Mouse (Mus musculus): Measurements from ENCODE around the gene Nxph1. TPM values are rescaled to one million over a fixed set of nuclear protein-coding genes. Genes with fewer than 3 reads are reported as not detected.

Nxph1 gene
- polyA plus RNA-seq, 1 experiment from 2014 or later, result 3.6 TPM

DNA sequence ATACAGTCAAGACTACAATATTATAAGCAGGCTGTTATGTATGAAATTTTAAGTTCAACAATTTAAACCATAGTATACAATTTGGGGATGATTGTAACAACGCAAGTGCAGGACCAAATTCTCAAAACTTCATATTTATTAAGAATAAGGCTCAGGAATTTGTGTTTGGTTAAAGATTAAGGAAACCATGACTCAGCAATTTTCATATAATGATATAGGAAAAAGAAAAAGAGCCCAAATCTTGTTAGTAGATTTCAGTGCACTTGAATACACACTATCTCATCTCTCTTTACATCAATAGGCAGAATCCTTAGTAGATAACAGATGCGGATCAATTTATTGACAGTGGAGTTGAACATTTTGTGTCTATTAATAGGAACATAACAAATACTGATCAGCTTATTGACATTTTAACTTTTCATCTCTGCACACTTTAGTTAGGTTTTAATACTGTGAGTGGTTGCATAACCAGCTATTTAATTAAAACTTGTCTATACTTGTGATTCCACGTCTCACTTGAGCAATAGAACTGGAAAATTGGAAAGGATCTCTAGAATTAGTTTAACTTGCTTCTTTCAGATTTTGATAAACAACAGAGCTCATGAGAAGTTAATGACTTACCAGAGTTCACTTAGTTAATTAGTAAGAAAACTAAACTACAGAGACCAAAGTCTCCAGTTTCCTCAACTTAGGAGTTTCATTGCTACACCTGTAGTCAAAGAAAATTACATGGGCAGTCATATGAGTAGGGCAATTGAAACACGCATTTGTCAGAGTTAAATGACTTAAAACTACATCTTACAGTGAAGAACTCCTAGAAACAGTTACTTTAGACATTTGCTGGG is 113.3 kb downstream of the Nxph1 start:
- H3K4me3 ChIP-seq (replicated peaks), result no peak overlapping the region
- 81% methylated on average over 4 of the region's 4 CpGs for WGBS
- no peaks in the 10 kb centered on the region for H3K36me3 ChIP-seq
- no peaks in the 10 kb centered on the region for H3K9me3 ChIP-seq (replicated peaks)
- H3K27me3 ChIP-seq, result no peaks in the 10 kb centered on the region
- H3K4me1 ChIP-seq, result no peaks in the 10 kb centered on the region
- no peak for ATAC-seq (ENCODE audit: insufficient number of reproducible peaks, low FRiP score, low TSS enrichment, low read depth)
- H3K4me2 ChIP-seq (replicated peaks), result no peak overlapping the region
- no peak overlapping the region for H3K27ac ChIP-seq (replicated peaks)
- no peak overlapping the region for H3K9ac ChIP-seq

DNA sequence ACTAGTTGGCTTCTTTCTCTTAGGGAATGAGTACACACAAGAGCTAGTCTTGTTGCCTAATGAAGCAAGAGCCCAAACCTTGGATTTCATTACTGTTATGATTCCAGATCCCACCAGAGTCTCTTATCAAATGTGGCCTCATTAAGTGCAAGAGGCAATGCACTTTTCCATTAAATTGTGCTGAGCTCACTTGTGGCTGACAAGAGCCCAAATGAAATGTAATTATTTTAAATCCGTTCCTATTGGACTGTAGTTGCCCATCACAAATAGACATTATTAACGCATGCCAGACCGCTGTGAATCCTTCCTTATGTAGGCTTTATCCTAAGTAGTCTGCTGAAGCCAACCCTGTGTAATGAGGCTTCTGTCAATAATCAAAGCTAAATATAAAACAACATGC is 118.2 kb downstream of the Nxph1 start:
- no peak for ATAC-seq (ENCODE audit: insufficient number of reproducible peaks, low FRiP score, low TSS enrichment, low read depth)
- no peaks in the 10 kb centered on the region for H3K27me3 ChIP-seq
- 63% methylated on average over 3 of the region's 3 CpGs for WGBS
- H3K36me3 ChIP-seq, result no peaks in the 10 kb centered on the region
- no peak overlapping the region for H3K9ac ChIP-seq
- H3K4me2 ChIP-seq (replicated peaks), result no peak overlapping the region
- no peak overlapping the region for H3K4me3 ChIP-seq (replicated peaks)
- H3K4me1 ChIP-seq, result no peaks in the 10 kb centered on the region
- H3K9me3 ChIP-seq (replicated peaks), result no peaks in the 10 kb centered on the region
- no peak overlapping the region for H3K27ac ChIP-seq (replicated peaks)

GRCm38 (mm10) chr6:9069913-9070312 is 121.7 kb downstream of the Nxph1 start:
- no peak overlapping the region for H3K4me2 ChIP-seq (replicated peaks)
- H3K4me1 ChIP-seq, result no peaks in the 10 kb centered on the region
- no peaks in the 10 kb centered on the region for H3K9me3 ChIP-seq (replicated peaks)
- 23% methylated on average over 7 of the region's 7 CpGs for WGBS
- H3K27ac ChIP-seq (replicated peaks), result no peak overlapping the region
- H3K9ac ChIP-seq, result no peak overlapping the region
- ATAC-seq (ENCODE audit: insufficient number of reproducible peaks, low FRiP score, low TSS enrichment, low read depth), result no peak
- H3K4me3 ChIP-seq (replicated peaks), result no peak overlapping the region
- no peaks in the 10 kb centered on the region for H3K27me3 ChIP-seq
- no peaks in the 10 kb centered on the region for H3K36me3 ChIP-seq

- ATAC-seq (ENCODE audit: insufficient number of reproducible peaks, low FRiP score, low TSS enrichment, low read depth), result no peak
- no peaks in the 10 kb centered on the region for H3K9me3 ChIP-seq (replicated peaks)
- H3K36me3 ChIP-seq, result no peaks in the 10 kb centered on the region
- H3K4me1 ChIP-seq, result no peaks in the 10 kb centered on the region; the same call in 1 of the 2 replicates
- 57% methylated on average over 2 of the region's 2 CpGs for WGBS
- no peaks in the 10 kb centered on the region for H3K27me3 ChIP-seq
- H3K4me2 ChIP-seq (replicated peaks), result no peak overlapping the region
- H3K4me3 ChIP-seq (replicated peaks), result no peak overlapping the region
- no peak overlapping the region for H3K27ac ChIP-seq (replicated peaks)
- H3K9ac ChIP-seq, result no peak overlapping the region
Measured at GRCm38 (mm10) chr6:9076463-9076862, 128.2 kb downstream of the Nxph1 start.

GRCm38 (mm10) chr6:9077793-9078689 is 129.8 kb downstream of the Nxph1 start:
- peak; percentile 89 for ATAC-seq (ENCODE audit: insufficient number of reproducible peaks, low FRiP score, low TSS enrichment, low read depth)
- H3K4me1 ChIP-seq, result no peaks in the 10 kb centered on the region; the same call in 1 of the 2 replicates
- no peaks in the 10 kb centered on the region for H3K27me3 ChIP-seq
- no peak overlapping the region for H3K4me3 ChIP-seq (replicated peaks)
- WGBS, result 37% methylated on average over 4 of the region's 4 CpGs
- no peaks in the 10 kb centered on the region for H3K36me3 ChIP-seq
- peak overlapping the region; percentile 34; the same call in 1 of the 2 replicates for H3K27ac ChIP-seq (replicated peaks)
- no peaks in the 10 kb centered on the region for H3K9me3 ChIP-seq (replicated peaks)
- no peak overlapping the region for H3K9ac ChIP-seq
- no peak overlapping the region for H3K4me2 ChIP-seq (replicated peaks)

GRCm38 (mm10) chr6:9083851-9084250 is 135.6 kb downstream of the Nxph1 start:
- H3K27me3 ChIP-seq, result no peaks in the 10 kb centered on the region
- no peaks in the 10 kb centered on the region for H3K4me1 ChIP-seq
- H3K9me3 ChIP-seq (replicated peaks), result no peaks in the 10 kb centered on the region
- no peaks in the 10 kb centered on the region for H3K36me3 ChIP-seq
- 33% methylated on average over 3 of the region's 3 CpGs for WGBS
- no peak overlapping the region for H3K9ac ChIP-seq
- H3K27ac ChIP-seq (replicated peaks), result no peak overlapping the region
- H3K4me3 ChIP-seq (replicated peaks), result no peak overlapping the region
- ATAC-seq (ENCODE audit: insufficient number of reproducible peaks, low FRiP score, low TSS enrichment, low read depth), result no peak
- no peak overlapping the region for H3K4me2 ChIP-seq (replicated peaks)

DNA sequence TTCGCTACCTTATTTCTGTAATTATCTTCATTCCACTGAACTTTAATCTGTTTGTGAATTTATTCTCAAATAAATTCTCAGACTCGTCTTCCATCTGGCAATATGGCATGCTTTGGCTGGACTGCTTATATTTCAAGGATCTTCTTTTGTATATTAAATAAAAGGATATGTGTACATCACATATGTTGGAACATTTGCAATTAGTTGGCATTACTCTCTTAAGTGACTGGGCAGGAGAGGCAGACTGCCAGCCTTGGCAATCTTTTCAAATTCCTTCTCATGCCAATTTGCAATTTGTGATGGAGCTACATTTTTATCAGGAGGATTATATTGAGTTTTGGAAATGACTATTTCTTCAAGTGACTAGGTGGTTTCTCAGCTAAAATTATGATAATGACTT is 149.1 kb downstream of the Nxph1 start:
- WGBS, result 74% methylated on average over 2 of the region's 2 CpGs
- no peak overlapping the region for H3K9ac ChIP-seq
- no peaks in the 10 kb centered on the region for H3K4me1 ChIP-seq
- H3K4me2 ChIP-seq (replicated peaks), result no peak overlapping the region
- H3K9me3 ChIP-seq (replicated peaks), result no peaks in the 10 kb centered on the region
- H3K27me3 ChIP-seq, result no peaks in the 10 kb centered on the region
- H3K36me3 ChIP-seq, result no peaks in the 10 kb centered on the region
- no peak overlapping the region for H3K4me3 ChIP-seq (replicated peaks)
- H3K27ac ChIP-seq (replicated peaks), result no peak overlapping the region
- no peak for ATAC-seq (ENCODE audit: insufficient number of reproducible peaks, low FRiP score, low TSS enrichment, low read depth)

- Histone ChIP-seq H3K9ac (no peak overlapping the region), H3K4me2 (replicated peaks) (no peak overlapping the region), H3K36me3 (no peaks in the 10 kb centered on the region), H3K4me3 (replicated peaks) (no peak overlapping the region), H3K9me3 (replicated peaks) (no peaks in the 10 kb centered on the region), H3K27ac (replicated peaks) (no peak overlapping the region), H3K27me3 (no peaks in the 10 kb centered on the region), H3K4me1 (no peaks in the 10 kb centered on the region)
- no peak for ATAC-seq (ENCODE audit: insufficient number of reproducible peaks, low FRiP score, low TSS enrichment, low read depth)
Measured at GRCm38 (mm10) chr6:9107366-9107765, 159.1 kb downstream of the Nxph1 start.

- Histone ChIP-seq H3K9me3 (replicated peaks) (no peaks in the 10 kb centered on the region), H3K9ac (no peak overlapping the region), H3K27ac (replicated peaks) (no peak overlapping the region), H3K27me3 (no peaks in the 10 kb centered on the region), H3K4me3 (replicated peaks) (no peak overlapping the region), H3K4me2 (replicated peaks) (no peak overlapping the region), H3K36me3 (no peaks in the 10 kb centered on the region), H3K4me1 (no peaks in the 10 kb centered on the region)
- ATAC-seq (ENCODE audit: insufficient number of reproducible peaks, low FRiP score, low TSS enrichment, low read depth), result no peak
- 74% methylated on average over 2 of the region's 2 CpGs for WGBS
Measured at GRCm38 (mm10) chr6:9119136-9119535, 170.9 kb downstream of the Nxph1 start.

- WGBS, result 70% methylated on average over 12 of the region's 12 CpGs
- Histone ChIP-seq H3K27ac (replicated peaks) (no peak overlapping the region), H3K27me3 (no peaks in the 10 kb centered on the region), H3K9me3 (replicated peaks) (no peaks in the 10 kb centered on the region), H3K4me2 (replicated peaks) (no peak overlapping the region), H3K9ac (no peak overlapping the region), H3K4me3 (replicated peaks) (no peak overlapping the region), H3K4me1 (no peaks in the 10 kb centered on the region), H3K36me3 (no peaks in the 10 kb centered on the region)
- no peak for ATAC-seq (ENCODE audit: insufficient number of reproducible peaks, low FRiP score, low TSS enrichment, low read depth)
Measured at GRCm38 (mm10) chr6:9124321-9124914, 176.2 kb downstream of the Nxph1 start.

- no peak for ATAC-seq (ENCODE audit: insufficient number of reproducible peaks, low FRiP score, low TSS enrichment, low read depth)
- Histone ChIP-seq H3K4me2 (replicated peaks) (no peak overlapping the region), H3K27me3 (no peaks in the 10 kb centered on the region), H3K9ac (no peak overlapping the region), H3K4me1 (no peaks in the 10 kb centered on the region), H3K4me3 (replicated peaks) (no peak overlapping the region), H3K36me3 (no peaks in the 10 kb centered on the region), H3K27ac (replicated peaks) (no peak overlapping the region), H3K9me3 (replicated peaks) (no peaks in the 10 kb centered on the region)
- 67% methylated on average over 3 of the region's 3 CpGs for WGBS
Measured at GRCm38 (mm10) chr6:9133589-9134279, 185.5 kb downstream of the Nxph1 start.
